In the genomic region with DNA sequence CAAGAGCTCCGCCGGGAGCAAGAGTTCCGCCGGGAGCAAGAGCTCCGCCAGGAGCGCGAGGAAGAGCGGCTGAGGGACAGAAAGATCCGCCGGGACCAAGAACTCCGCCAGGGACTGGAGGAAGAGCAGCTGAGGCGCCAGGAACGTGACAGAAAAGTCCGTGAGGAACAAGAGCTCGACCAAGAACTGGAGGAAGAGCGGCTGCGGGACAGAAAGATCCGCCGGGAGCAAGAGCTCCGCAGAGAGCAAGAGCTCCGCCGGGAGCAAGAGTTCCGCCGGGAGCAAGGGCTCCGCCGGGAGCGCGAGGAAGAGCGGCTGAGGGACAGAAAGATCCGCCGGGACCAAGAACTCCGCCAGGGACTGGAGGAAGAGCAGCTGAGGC, we compare ENCODE assay signal across 12 mouse cellular contexts. TPM values are rescaled to one million over a fixed set of nuclear protein-coding genes. Genes with fewer than 3 reads are reported as not detected.
DNase-seq lines count a peak whose midpoint lies in the region; ATAC-seq and TF ChIP-seq lines count a peak whose summit lies in the region.
"Not testable (repeated sequence)": the region's sequence is repeated elsewhere in the genome, so short reads cannot be mapped to it uniquely, and the experiment has no call there.
"Had no signal": no experiment of that assay in that cellular context is flagged by ENCODE, and none has a peak within 500 bp of the region (broad histone marks: within the 10 kb centered on the region; RNA-seq: fewer than 3 reads in every experiment).

No protein-coding gene starts in this region.

- DNase-seq in forebrain, embryonic 11.5 days (ENCODE audit: low spot score); limb, embryonic 10.5 days (ENCODE audit: low spot score); midbrain, postnatal 0 days (ENCODE audit: low spot score): not testable (repeated sequence)
- peak; percentile 59 for DNase-seq in lung, adult 2 months
- peak; percentile 16 for DNase-seq in stomach, postnatal 0 days (ENCODE audit: low spot score)

- not testable (repeated sequence) for H3K27ac ChIP-seq in forebrain, embryonic 11.5 days (ENCODE audit: low read depth, low read length); limb, embryonic 10.5 days; midbrain, postnatal 0 days (ENCODE audit: low read depth, low read length)
- H3K27ac ChIP-seq in heart, embryonic 13.5 days (replicated peaks), result peak overlapping the region; percentile 36; the same call in 1 of the 2 replicates
- peak overlapping the region; percentile 85 for H3K27ac ChIP-seq in intestine, embryonic 15.5 days
- peak overlapping the region; percentile 81 for H3K27ac ChIP-seq in stomach, postnatal 0 days (replicated peaks)

- not testable (repeated sequence) for H3K9me3 ChIP-seq in forebrain, embryonic 11.5 days (ENCODE audit: control insufficient read depth, low read length); heart, embryonic 13.5 days; intestine, embryonic 15.5 days; limb, embryonic 10.5 days (replicated peaks); midbrain, postnatal 0 days (ENCODE audit: low read length); stomach, postnatal 0 days (ENCODE audit: control insufficient read depth, low read length)

- not testable (repeated sequence) for H3K36me3 ChIP-seq in forebrain, embryonic 11.5 days (ENCODE audit: control insufficient read depth, insufficient read depth, low read length); heart, embryonic 13.5 days; intestine, embryonic 15.5 days; limb, embryonic 10.5 days; midbrain, postnatal 0 days (ENCODE audit: insufficient read depth, low read length); stomach, postnatal 0 days (ENCODE audit: control insufficient read depth, insufficient read depth, low read length)

- TF ChIP-seq EP300 in stomach, postnatal 0 days (optimal IDR thresholded peaks at IDR 0.05), result not testable (repeated sequence)

- not testable (repeated sequence) for TF ChIP-seq CTCF in lung, adult 2 months (IDR thresholded peaks at IDR 0.05; ENCODE audit: insufficient read depth, low read length); midbrain, postnatal 0 days (IDR thresholded peaks at IDR 0.05); stomach, postnatal 0 days (IDR thresholded peaks at IDR 0.05; ENCODE audit: low read depth)

- peak overlapping the region; percentile 90 for H3K4me2 ChIP-seq in forebrain, embryonic 11.5 days (ENCODE audit: low read depth, low read length, severe bottlenecking)
- peak overlapping the region; percentile 98 for H3K4me2 ChIP-seq in heart, embryonic 13.5 days
- H3K4me2 ChIP-seq in intestine, embryonic 15.5 days (replicated peaks), result peak overlapping the region; percentile 98
- H3K4me2 ChIP-seq in midbrain, postnatal 0 days (ENCODE audit: low read depth, low read length, poor library complexity, severe bottlenecking), result peak overlapping the region; percentile 94
- H3K4me2 ChIP-seq in stomach, postnatal 0 days (replicated peaks; ENCODE audit: low read depth), result peak overlapping the region; percentile 90

- H3K4me3 ChIP-seq in forebrain, embryonic 11.5 days (ENCODE audit: low read depth, low read length), result peak overlapping the region; percentile 44
- peak overlapping the region; percentile 72 for H3K4me3 ChIP-seq in heart, embryonic 13.5 days
- peak overlapping the region; percentile 58 for H3K4me3 ChIP-seq in intestine, embryonic 15.5 days (replicated peaks)
- H3K4me3 ChIP-seq in limb, embryonic 10.5 days, result peak overlapping the region; percentile 53
- not testable (repeated sequence) for H3K4me3 ChIP-seq in lung, adult 2 months (replicated peaks; ENCODE audit: extremely low read depth, low read depth, low read length)
- peak overlapping the region; percentile 62 for H3K4me3 ChIP-seq in midbrain, postnatal 0 days (ENCODE audit: low read depth, low read length)
- peak overlapping the region; percentile 50 for H3K4me3 ChIP-seq in stomach, postnatal 0 days (ENCODE audit: low read depth, low read length)

- 1% methylated on average over 32 of the region's 32 CpGs for WGBS in forebrain, embryonic 11.5 days
- 1% methylated on average over 32 of the region's 32 CpGs for WGBS in heart, embryonic 13.5 days
- WGBS in intestine, embryonic 15.5 days, result 1% methylated on average over 32 of the region's 32 CpGs
- 1% methylated on average over 32 of the region's 32 CpGs for WGBS in limb, embryonic 10.5 days
- WGBS in lung, adult 2 months, result 2% methylated on average over 32 of the region's 32 CpGs
- WGBS in midbrain, postnatal 0 days, result 1% methylated on average over 32 of the region's 32 CpGs
- WGBS in stomach, postnatal 0 days, result under 1% methylated on average over 32 of the region's 32 CpGs

- H3K4me1 ChIP-seq in forebrain, embryonic 11.5 days (replicated peaks; ENCODE audit: control insufficient read depth, insufficient read depth, low read length); midbrain, postnatal 0 days (ENCODE audit: insufficient read depth, low read length); stomach, postnatal 0 days (replicated peaks; ENCODE audit: control insufficient read depth, insufficient read depth): not testable (repeated sequence)
- H3K4me1 ChIP-seq in heart, embryonic 13.5 days, result peaks cover 25% of the 10 kb centered on the region
- H3K4me1 ChIP-seq in intestine, embryonic 15.5 days (replicated peaks), result peaks cover 19% of the 10 kb centered on the region
- H3K4me1 ChIP-seq in limb, embryonic 10.5 days, result peaks cover 36% of the 10 kb centered on the region
- peaks cover 19% of the 10 kb centered on the region for H3K4me1 ChIP-seq in lung, adult 2 months (ENCODE audit: control insufficient read depth, insufficient read depth, low read length)

- H3K27me3 ChIP-seq in forebrain, embryonic 11.5 days (ENCODE audit: control insufficient read depth, insufficient read depth, low read length), result peaks cover 20% of the 10 kb centered on the region; the same call in 1 of the 2 replicates
- H3K27me3 ChIP-seq in heart, embryonic 13.5 days (replicated peaks), result peaks cover 67% of the 10 kb centered on the region
- H3K27me3 ChIP-seq in intestine, embryonic 15.5 days (replicated peaks); stomach, postnatal 0 days (ENCODE audit: control insufficient read depth, insufficient read depth, low read length): not testable (repeated sequence)
- H3K27me3 ChIP-seq in limb, embryonic 10.5 days (ENCODE audit: low read depth, poor library complexity, severe bottlenecking), result peaks cover 76% of the 10 kb centered on the region
- H3K27me3 ChIP-seq in midbrain, postnatal 0 days (ENCODE audit: insufficient read depth, low read length), result 0 out of 2 replicates have a peak, but pooled peaks cover 11% of the 10 kb centered on the region

- peak; percentile 29 for ATAC-seq in cerebellum, adult (ENCODE audit: insufficient number of reproducible peaks, low FRiP score, low TSS enrichment)
- not testable (repeated sequence) for ATAC-seq in forebrain, embryonic 11.5 days (replicated peaks; ENCODE audit: low FRiP score); heart, embryonic 13.5 days (ENCODE audit: extremely low read depth, insufficient number of reproducible peaks, low FRiP score, low TSS enrichment); midbrain, postnatal 0 days (ENCODE audit: low FRiP score); stomach, postnatal 0 days (ENCODE audit: low FRiP score, low TSS enrichment)
- ATAC-seq in intestine, embryonic 15.5 days, result peak; percentile 3; the same call in 1 of the 2 replicates

- TF ChIP-seq POLR2A in lung, adult 2 months (IDR thresholded peaks at IDR 0.05; ENCODE audit: borderline replicate concordance, extremely low read depth, low read depth, low read length), result not testable (repeated sequence)

- H3K9ac ChIP-seq in forebrain, embryonic 11.5 days (ENCODE audit: low read length), result peak overlapping the region; percentile 37
- peak overlapping the region; percentile 73 for H3K9ac ChIP-seq in heart, embryonic 13.5 days
- peak overlapping the region; percentile 54 for H3K9ac ChIP-seq in intestine, embryonic 15.5 days
- H3K9ac ChIP-seq in midbrain, postnatal 0 days (replicated peaks; ENCODE audit: low read length, poor library complexity, severe bottlenecking), result 0 out of 2 replicates have a peak overlapping the region, but pooled peaks have one; percentile 33
- H3K9ac ChIP-seq in stomach, postnatal 0 days (ENCODE audit: low read length), result peak overlapping the region; percentile 56; the same call in 1 of the 2 replicates

RNA-seq across cellular contexts. Expression of gene Tchh, which starts 4.6 kb away (rescaled TPM):
- polyA plus RNA-seq in forebrain, embryonic 11.5 days (2014; fragmentation: Nextera tagmentation; extraction: Ambion mirVana), result 0.25 and 0.40 TPM in 2 replicates
- 0.34 and 0.44 TPM in 2 replicates for polyA plus RNA-seq in heart, embryonic 13.5 days (2015; fragmentation: Nextera tagmentation; extraction: Ambion mirVana)
- 1.3 and 1.4 TPM in 2 replicates for polyA plus RNA-seq in intestine, embryonic 15.5 days (2015; fragmentation: Nextera tagmentation; extraction: Ambion mirVana)
- polyA plus RNA-seq in limb, embryonic 10.5 days (2016; fragmentation: Nextera tagmentation; extraction: Ambion mirVana), result 0.16 and 0.21 TPM in 2 replicates
- polyA plus RNA-seq in lung, adult 2 months (2012; rRNA removed), result 0.27 and 0.28 TPM in 2 replicates
- 0.24 and 0.77 TPM in 2 replicates for total RNA-seq in midbrain, postnatal 0 days (2014; rRNA removed)
- 1.8 and 2.1 TPM in 2 replicates for polyA plus RNA-seq in midbrain, postnatal 0 days (2015; fragmentation: Nextera tagmentation; extraction: Ambion mirVana)
- 0.86 and 1.1 TPM in 2 replicates for polyA plus RNA-seq in stomach, postnatal 0 days (2015; fragmentation: Nextera tagmentation; extraction: Ambion mirVana)

RNA-seq across cellular contexts. Expression of gene Tchhl1, which starts 21.8 kb away (rescaled TPM):
- not detected in 2 replicates for polyA plus RNA-seq in forebrain, embryonic 11.5 days (2014; fragmentation: Nextera tagmentation; extraction: Ambion mirVana)
- not detected in 2 replicates for polyA plus RNA-seq in heart, embryonic 13.5 days (2015; fragmentation: Nextera tagmentation; extraction: Ambion mirVana)
- not detected in 2 replicates for polyA plus RNA-seq in intestine, embryonic 15.5 days (2015; fragmentation: Nextera tagmentation; extraction: Ambion mirVana)
- not detected in 2 replicates for polyA plus RNA-seq in limb, embryonic 10.5 days (2016; fragmentation: Nextera tagmentation; extraction: Ambion mirVana)
- not detected in 2 replicates for polyA plus RNA-seq in lung, adult 2 months (2012; rRNA removed)
- total RNA-seq in midbrain, postnatal 0 days (2014; rRNA removed), result not detected in 2 replicates
- polyA plus RNA-seq in midbrain, postnatal 0 days (2015; fragmentation: Nextera tagmentation; extraction: Ambion mirVana), result not detected in 2 replicates
- polyA plus RNA-seq in stomach, postnatal 0 days (2015; fragmentation: Nextera tagmentation; extraction: Ambion mirVana), result not detected in 2 replicates
- total RNA-seq: heart, adult 8-10 months; left cerebral cortex, adult 18-20 months had no signal
- polyA plus RNA-seq: brain, embryonic 14.5 days; macrophage had no signal

RNA-seq across cellular contexts. Expression of gene Rptn, which starts 53.2 kb away (rescaled TPM):
- not detected in 2 replicates for polyA plus RNA-seq in forebrain, embryonic 11.5 days (2014; fragmentation: Nextera tagmentation; extraction: Ambion mirVana)
- polyA plus RNA-seq in heart, embryonic 13.5 days (2015; fragmentation: Nextera tagmentation; extraction: Ambion mirVana), result not detected in 2 replicates
- not detected in 2 replicates for polyA plus RNA-seq in intestine, embryonic 15.5 days (2015; fragmentation: Nextera tagmentation; extraction: Ambion mirVana)
- not detected in 2 replicates for polyA plus RNA-seq in limb, embryonic 10.5 days (2016; fragmentation: Nextera tagmentation; extraction: Ambion mirVana)
- polyA plus RNA-seq in lung, adult 2 months (2012; rRNA removed), result 0.16 and 42.1 TPM in 2 replicates
- not detected in 2 replicates for total RNA-seq in midbrain, postnatal 0 days (2014; rRNA removed)
- not detected in 2 replicates for polyA plus RNA-seq in midbrain, postnatal 0 days (2015; fragmentation: Nextera tagmentation; extraction: Ambion mirVana)
- polyA plus RNA-seq in stomach, postnatal 0 days (2015; fragmentation: Nextera tagmentation; extraction: Ambion mirVana), result 181 and 233 TPM in 2 replicates
- total RNA-seq: heart, adult 8-10 months; left cerebral cortex, adult 18-20 months had no signal
- polyA plus RNA-seq: brain, embryonic 14.5 days; macrophage had no signal
